Mouse (Mus musculus) kidney, adult 2 months (tissue): Measurements from ENCODE around the gene Cnih2. TPM values are rescaled to one million over a fixed set of nuclear protein-coding genes. Genes with fewer than 3 reads are reported as not detected.
"Not testable (repeated sequence)": the region's sequence is repeated elsewhere in the genome, so short reads cannot be mapped to it uniquely, and the experiment has no call there.

Source experiments
- DNase-seq: peaks from one replicate; pipeline ENCODE4 v3.0.0; 2021
- H3K27ac ChIP-seq: fragments of 200-500 bp; 2 replicates; pipeline ENCODE4 v1.5.1; 2012; ENCODE audit warnings: low read depth, low read length, control low read depth, inconsistent platforms; ENCODE audit not compliant: insufficient read depth
- H3K27me3 ChIP-seq: fragments of 200-500 bp; replicated peaks from 2 replicates; pipeline ENCODE4 v1.6.1; 2012; ENCODE audit warnings: mild to moderate bottlenecking, moderate library complexity, low read length, inconsistent platforms; ENCODE audit not compliant: control insufficient read depth, insufficient read depth
- H3K36me3 ChIP-seq: fragments of 200-500 bp; 2 replicates; pipeline ENCODE4 v1.6.1; 2012; ENCODE audit warnings: mild to moderate bottlenecking, moderate library complexity, low read length, inconsistent platforms; ENCODE audit not compliant: control insufficient read depth, insufficient read depth
- H3K4me1 ChIP-seq: fragments of 200-500 bp; 2 replicates; pipeline ENCODE4 v1.6.1; 2011; ENCODE audit warnings: low read length; ENCODE audit not compliant: control insufficient read depth, insufficient read depth
- H3K4me3 ChIP-seq: fragments of 200-500 bp; 2 replicates; pipeline ENCODE4 v1.5.1; 2011; ENCODE audit warnings: mild to moderate bottlenecking, low read depth, low read length, control low read depth; ENCODE audit not compliant: insufficient read depth
- CTCF ChIP-seq: fragments of 200-500 bp; conservative IDR thresholded peaks from 2 replicates; pipeline ENCODE4 v1.5.1; 2011; ENCODE audit warnings: low read depth, mild to moderate bottlenecking, control low read depth, low read length, moderate library complexity, mixed read lengths; ENCODE audit not compliant: insufficient read depth, insufficient read length
- POLR2A ChIP-seq: fragments of 200-500 bp; IDR thresholded peaks from one replicate; pipeline ENCODE4 v1.6.1; 2011; ENCODE audit warnings: low read depth, low read length, control low read depth
- WGBS: fragments of 180-500 bp; shearing (Covaris S2); methylation state at CpG from one replicate; pipeline ENCODE4 v1.1.7; 2018; 5-methylcytosine and 5-hydroxymethylcytosine counted together
- polyA plus RNA-seq: library from polyadenylated mRNA; depleted of rRNA; stranded (reverse); fragments of >200 nt; gene quantifications from 2 replicates; pipeline ENCODE4 v1.2.3, GENCODE M21; 2012

The Cnih2 gene
- polyA plus RNA-seq, 1 experiment, result 0.36 TPM

- Histone ChIP-seq H3K36me3 (no peaks in the 10 kb centered on the region), H3K4me1 (peaks cover 1% of the 10 kb centered on the region; the same call in 1 of the 2 replicates)
- WGBS, result 2% methylated on average over 21 of the region's 21 CpGs
Observed at GRCm38 (mm10) chr19:5094243-5094632, 4.1 kb downstream of the Cnih2 start.

GRCm38 (mm10) chr19:5093481-5094242 lies 4.7 kb downstream of the Cnih2 start:
- no peak for DNase-seq
- Histone ChIP-seq H3K36me3 (no peaks in the 10 kb centered on the region), H3K4me3 (no peak overlapping the region), H3K27me3 (no peaks in the 10 kb centered on the region), H3K4me1 (peaks cover 5% of the 10 kb centered on the region; the same call in 1 of the 2 replicates), H3K27ac (no peak overlapping the region)
- 72% methylated on average over 12 of the region's 12 CpGs for WGBS
- TF ChIP-seq POLR2A, result no peak
- TF ChIP-seq CTCF, result no peak

More at GRCm38 (mm10) chr19:5094243-5094632, 4.1 kb downstream of the Cnih2 start:
- no peaks in the 10 kb centered on the region for H3K27me3 ChIP-seq
- no peak overlapping the region for H3K4me3 ChIP-seq
- no peak overlapping the region for H3K27ac ChIP-seq
- DNase-seq, result peak; percentile 93
- no peak for TF ChIP-seq POLR2A
- peak; percentile 79 for TF ChIP-seq CTCF

GRCm38 (mm10) chr19:5092083-5092482 lies 6.2 kb downstream of the Cnih2 start:
- TF ChIP-seq POLR2A (no peak), CTCF (no peak)
- WGBS, result 95% methylated on average over 10 of the region's 10 CpGs

GRCm38 (mm10) chr19:5089324-5089723 lies 9.0 kb downstream of the Cnih2 start:
- TF ChIP-seq POLR2A, result no peak
- TF ChIP-seq CTCF, result no peak
- no peak for DNase-seq
- H3K4me1 ChIP-seq, result peaks cover 13% of the 10 kb centered on the region
- H3K27me3 ChIP-seq, result no peaks in the 10 kb centered on the region
- no peak overlapping the region for H3K27ac ChIP-seq
- peak overlapping the region; percentile 84; the same call in 1 of the 2 replicates for H3K4me3 ChIP-seq
- H3K36me3 ChIP-seq, result no peaks in the 10 kb centered on the region
- WGBS, result 87% methylated on average over 4 of the region's 4 CpGs

More at GRCm38 (mm10) chr19:5092083-5092482, 6.2 kb downstream of the Cnih2 start:
- Histone ChIP-seq H3K36me3 (no peaks in the 10 kb centered on the region), H3K4me1 (peaks cover 10% of the 10 kb centered on the region), H3K4me3 (no peak overlapping the region), H3K27me3 (no peaks in the 10 kb centered on the region), H3K27ac (no peak overlapping the region)
- DNase-seq, result no peak

- TF ChIP-seq POLR2A (peak; percentile 78), CTCF (peak; percentile 57)
- Histone ChIP-seq H3K36me3 (no peaks in the 10 kb centered on the region), H3K27ac (peak within 1 kb of the TSS; percentile 64), H3K4me1 (peaks cover 13% of the 10 kb centered on the region), H3K27me3 (no peaks in the 10 kb centered on the region), H3K4me3 (peak within 1 kb of the TSS; percentile 84)
- DNase-seq, result peak; percentile 100
- WGBS, result under 1% methylated on average over 58 of the region's 58 CpGs
Observed at GRCm38 (mm10) chr19:5087884-5088728, 10.2 kb downstream of the Cnih2 start, which contains the start of gene Yif1a. Gene Yif1a, plus strand, starts transcription at chr19:5088538.

- H3K4me3 ChIP-seq, H3K27me3 ChIP-seq, H3K36me3 ChIP-seq, DNase-seq, H3K27ac ChIP-seq: not testable (repeated sequence)
- 66% methylated on average over 4 of the region's 4 CpGs for WGBS
- peaks cover 13% of the 10 kb centered on the region for H3K4me1 ChIP-seq
Observed at GRCm38 (mm10) chr19:5086533-5086932, 11.8 kb downstream of the Cnih2 start.
